Mouse (Mus musculus) C2C12 (cell line): ENCODE results near the gene Il18bp. TPM values are rescaled to one million over a fixed set of nuclear protein-coding genes. Genes with fewer than 3 reads are reported as not detected.
"Not testable (repeated sequence)": the region's sequence is repeated elsewhere in the genome, so short reads cannot be mapped to it uniquely, and the experiment has no call there.

Source experiments
- H3K27me3 ChIP-seq: one replicate; pipeline ENCODE4 v1.6.1; 2011; ENCODE audit not compliant: control insufficient read depth, insufficient read depth, insufficient read length
- H3K36me3 ChIP-seq: one replicate; pipeline ENCODE4 v1.6.1; 2011; ENCODE audit not compliant: control insufficient read depth, insufficient read depth
- H3K4me3 ChIP-seq: one replicate; pipeline ENCODE4 v1.5.1; 2011; ENCODE audit warnings: mild to moderate bottlenecking, control low read depth; ENCODE audit not compliant: poor library complexity, insufficient read depth, severe bottlenecking
- H3K79me2 ChIP-seq: one replicate; pipeline ENCODE4 v1.6.1; 2011; ENCODE audit not compliant: control insufficient read depth, insufficient read depth
- H3K79me3 ChIP-seq: one replicate; pipeline ENCODE4 v1.6.1; 2011; ENCODE audit warnings: low read depth, control low read depth
- H3ac ChIP-seq: one replicate; pipeline ENCODE3; 2011; ENCODE audit warnings: low read depth; ENCODE audit not compliant: control insufficient read depth, insufficient read length
- CEBPB ChIP-seq: IDR thresholded peaks from one replicate; pipeline ENCODE4 v1.6.1; 2011; ENCODE audit warnings: low read depth, mild to moderate bottlenecking, control low read depth, moderate library complexity
- CTCF ChIP-seq: IDR thresholded peaks from one replicate; pipeline ENCODE4 v1.5.1; 2011; ENCODE audit not compliant: control insufficient read depth, insufficient read depth, insufficient read length
- FOSL1 ChIP-seq: IDR thresholded peaks from one replicate; pipeline ENCODE4 v1.8.0; 2011; ENCODE audit warnings: mild to moderate bottlenecking, low read length; ENCODE audit not compliant: poor library complexity, insufficient read depth, severe bottlenecking
- MAX ChIP-seq: IDR thresholded peaks from one replicate; pipeline ENCODE4 v1.6.1; 2011; ENCODE audit warnings: mild to moderate bottlenecking, control low read depth
- MYOD1 ChIP-seq: IDR thresholded peaks from one replicate; pipeline ENCODE4 v1.6.1; 2011; ENCODE audit warnings: low read depth; ENCODE audit not compliant: control insufficient read depth, insufficient read length
- MYOG ChIP-seq: IDR thresholded peaks from one replicate; pipeline ENCODE4 v1.6.1; 2011; ENCODE audit not compliant: control insufficient read depth, insufficient read length; ENCODE audit errors: extremely low read depth
- USF1 ChIP-seq: IDR thresholded peaks from one replicate; pipeline ENCODE4 v1.6.1; 2011; ENCODE audit warnings: low read depth, mild to moderate bottlenecking, control low read depth, moderate library complexity
- polyA plus RNA-seq: library from polyadenylated mRNA; unstranded; fragments of >200 nt; fragmentation: generic; extraction: Trizol; gene quantifications from one replicate; pipeline ENCODE4 v1.2.1, GENCODE M21; 2012; ENCODE audit warnings: missing spikeins

Gene Il18bp
- polyA plus RNA-seq, 1 experiment = 0.95 TPM

DNA sequence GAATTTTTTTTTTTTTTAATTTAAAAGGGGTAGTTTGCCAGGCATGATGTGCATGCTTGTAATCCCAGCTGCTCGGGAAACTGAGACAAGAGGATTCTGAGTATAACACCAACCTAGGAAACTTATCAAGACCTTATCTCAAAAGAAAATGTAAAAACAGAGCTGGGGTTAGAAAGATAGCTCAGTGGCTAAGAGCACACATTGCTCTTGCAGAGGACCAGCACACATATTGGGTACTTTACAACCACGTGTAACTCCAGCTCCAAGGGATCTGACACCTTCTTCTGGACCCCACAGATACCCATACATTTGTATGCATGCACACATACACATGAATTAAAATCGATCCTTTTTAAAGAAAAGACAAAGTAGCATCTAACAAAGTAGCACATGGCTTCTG, 42.9 kb upstream of the Il18bp start:
- H3K36me3 ChIP-seq = peaks cover 19% of the 10 kb centered on the region
- H3K27me3 ChIP-seq = no peaks in the 10 kb centered on the region
- H3K4me3 ChIP-seq = no peak overlapping the region
- H3K79me2 ChIP-seq = peaks cover 56% of the 10 kb centered on the region
- no peak overlapping the region for H3ac ChIP-seq
- peaks cover 39% of the 10 kb centered on the region for H3K79me3 ChIP-seq
- TF ChIP-seq USF1 (no peak), CEBPB (no peak), MYOD1 (no peak), CTCF (no peak), MYOG (no peak), MAX (no peak), FOSL1 (no peak)

DNA sequence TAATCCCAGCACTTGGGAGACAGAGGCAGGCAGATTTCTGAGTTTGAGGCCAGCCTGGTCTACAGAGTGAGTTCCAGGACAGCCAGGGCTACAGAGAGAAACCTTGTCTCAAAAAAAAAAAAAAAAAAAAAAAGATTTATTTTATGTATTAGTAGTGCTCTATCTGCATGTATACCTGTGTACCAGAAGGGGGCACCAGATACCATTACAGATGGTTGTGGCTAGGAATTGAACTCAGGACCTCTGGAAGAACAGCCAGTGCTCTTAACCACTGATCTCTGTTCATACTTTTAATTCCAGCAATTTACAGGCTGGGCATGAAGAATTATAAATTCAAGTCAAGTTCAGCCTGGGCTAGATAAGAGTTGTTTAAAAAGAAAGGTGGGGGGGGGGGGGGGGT, 30.0 kb upstream of the Il18bp start:
- H3K36me3 ChIP-seq, H3K4me3 ChIP-seq, H3K79me2 ChIP-seq, H3K79me3 ChIP-seq, H3K27me3 ChIP-seq, H3ac ChIP-seq: not testable (repeated sequence)

DNA sequence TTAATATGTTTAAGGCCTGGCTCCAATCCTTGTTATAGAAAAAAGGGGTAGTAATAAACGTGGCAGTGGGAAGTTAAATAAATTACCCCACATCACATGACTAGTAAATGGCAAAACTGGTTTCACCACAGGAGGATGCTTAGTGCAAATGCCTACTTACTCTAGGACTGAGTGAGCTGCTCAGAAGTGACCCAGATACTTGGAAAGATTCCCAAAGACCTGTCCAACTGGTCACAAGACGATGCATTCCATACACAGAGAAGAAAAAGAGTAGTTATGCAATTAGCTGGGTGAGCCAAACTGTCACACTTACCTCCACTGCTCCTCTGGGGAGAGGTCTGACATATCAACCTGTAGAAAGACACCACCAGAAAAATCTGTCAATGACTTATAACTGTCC, 23.8 kb upstream of the Il18bp start:
- no peak overlapping the region for H3K4me3 ChIP-seq
- no peak overlapping the region for H3ac ChIP-seq
- no peaks in the 10 kb centered on the region for H3K79me2 ChIP-seq
- peaks cover 34% of the 10 kb centered on the region for H3K36me3 ChIP-seq
- no peaks in the 10 kb centered on the region for H3K79me3 ChIP-seq
- no peaks in the 10 kb centered on the region for H3K27me3 ChIP-seq
- no peak for TF ChIP-seq MAX
- TF ChIP-seq USF1 = no peak
- TF ChIP-seq CTCF = no peak
- TF ChIP-seq MYOG = no peak
- no peak for TF ChIP-seq CEBPB
- no peak for TF ChIP-seq MYOD1
- TF ChIP-seq FOSL1 = no peak

DNA sequence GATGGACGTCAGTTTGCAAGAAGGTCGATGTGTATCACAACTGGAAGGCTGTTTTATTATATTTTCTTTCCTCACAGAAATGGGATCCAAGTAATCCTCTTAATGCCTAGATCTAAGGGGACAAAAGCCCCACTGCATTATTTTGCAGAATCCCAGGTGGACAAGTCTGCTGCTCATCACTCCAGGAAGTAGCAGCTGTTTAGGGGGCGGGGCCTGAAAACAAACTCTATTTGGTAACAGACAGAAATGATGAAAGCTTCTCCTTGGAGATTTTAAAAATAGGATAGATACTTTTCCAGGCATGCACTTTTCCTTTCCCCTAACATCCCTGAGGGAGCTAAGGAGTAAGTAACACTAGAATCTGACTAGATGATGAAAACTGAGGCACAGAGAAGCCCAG, 18.8 kb upstream of the Il18bp start:
- TF ChIP-seq CEBPB (no peak), CTCF (no peak)
- Histone ChIP-seq H3K79me2 (no peaks in the 10 kb centered on the region), H3K27me3 (no peaks in the 10 kb centered on the region), H3K36me3 (peaks cover 53% of the 10 kb centered on the region), H3K79me3 (no peaks in the 10 kb centered on the region), H3K4me3 (no peak overlapping the region), H3ac (no peak overlapping the region)

DNA sequence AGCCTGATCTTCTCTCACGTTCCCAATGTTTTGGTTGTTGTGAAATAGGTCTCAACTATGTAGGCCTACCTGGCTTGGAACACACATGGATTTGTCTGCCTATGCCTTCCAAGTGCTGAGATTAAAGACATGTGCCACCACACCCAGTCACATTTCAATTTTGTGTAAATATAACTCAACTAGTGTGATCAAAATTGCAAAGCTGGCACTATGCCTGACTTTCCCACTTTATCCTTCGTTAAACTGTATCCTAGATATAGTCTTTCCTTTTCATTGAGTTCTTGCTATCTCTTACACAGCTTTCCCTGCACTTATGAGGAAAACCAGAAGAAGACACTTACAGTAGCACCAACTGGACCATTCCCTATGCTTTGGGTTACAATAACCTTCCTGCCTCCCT, 17.0 kb upstream of the Il18bp start:
- Histone ChIP-seq H3K79me2 (no peaks in the 10 kb centered on the region), H3K36me3 (peaks cover 49% of the 10 kb centered on the region), H3K79me3 (no peaks in the 10 kb centered on the region), H3K27me3 (no peaks in the 10 kb centered on the region), H3ac (no peak overlapping the region), H3K4me3 (no peak overlapping the region)
- TF ChIP-seq MYOG = no peak
- no peak for TF ChIP-seq CTCF
- TF ChIP-seq CEBPB = no peak
- no peak for TF ChIP-seq FOSL1
- no peak for TF ChIP-seq MAX
- TF ChIP-seq MYOD1 = no peak
- TF ChIP-seq USF1 = no peak

DNA sequence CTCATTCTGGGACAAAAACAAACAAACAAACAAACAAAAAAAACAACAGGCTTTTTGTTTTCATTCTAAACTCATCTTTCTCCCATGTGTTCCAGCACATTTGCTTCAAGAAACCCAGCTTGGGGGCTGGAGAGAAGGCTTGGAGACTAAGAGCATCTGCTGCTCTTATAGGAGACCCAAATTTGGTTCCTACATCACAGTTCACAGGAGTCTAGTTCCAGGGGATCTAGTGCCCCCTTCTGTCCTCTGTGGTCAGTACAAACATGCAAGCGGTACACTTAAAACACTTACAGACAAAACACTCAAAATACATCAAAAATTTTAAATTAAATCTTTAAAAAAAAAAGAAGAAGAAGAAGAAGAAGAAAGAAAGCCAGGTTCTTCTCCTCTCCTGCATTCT, 16.4 kb upstream of the Il18bp start:
- Histone ChIP-seq H3K79me3 (no peaks in the 10 kb centered on the region), H3K79me2 (no peaks in the 10 kb centered on the region), H3ac (no peak overlapping the region), H3K36me3 (peaks cover 44% of the 10 kb centered on the region), H3K4me3 (no peak overlapping the region), H3K27me3 (no peaks in the 10 kb centered on the region)
- no peak for TF ChIP-seq CTCF
- no peak for TF ChIP-seq MAX
- TF ChIP-seq MYOD1 = no peak
- no peak for TF ChIP-seq FOSL1
- no peak for TF ChIP-seq CEBPB
- TF ChIP-seq MYOG = no peak
- TF ChIP-seq USF1 = no peak
